Mouse (Mus musculus) intestine, embryonic 14.5 days (tissue): Measurements from ENCODE around the gene Btnl2. TPM values are rescaled to one million over a fixed set of nuclear protein-coding genes. Genes with fewer than 3 reads are reported as not detected.
"Not testable (repeated sequence)": the region's sequence is repeated elsewhere in the genome, so short reads cannot be mapped to it uniquely, and the experiment has no call there.

ENCODE experiments used
- ATAC-seq: fragments of 200-750 bp; cut with Nextera tagmentation; replicated peaks from 2 replicates; pipeline ENCODE4 v1.8.0; 2017; ENCODE audit warnings: low read depth, moderate number of reproducible peaks, moderate TSS enrichment, moderate library complexity; ENCODE audit not compliant: low FRiP score, low TSS enrichment
- DNase-seq: peaks from one replicate; pipeline ENCODE4 v3.0.0-alpha.2; 2018; ENCODE audit warnings: low spot score
- H3K27ac ChIP-seq: fragments of 300-500 bp; sonication (generic); 2 replicates; pipeline ENCODE4 v1.5.1; 2014; ENCODE audit warnings: low read depth, mild to moderate bottlenecking, control low read depth
- H3K27me3 ChIP-seq: fragments of 300-500 bp; sonication (generic); replicated peaks from 2 replicates; pipeline ENCODE4 v1.6.1; 2014; ENCODE audit warnings: low read length, control low read depth; ENCODE audit not compliant: control insufficient read depth, insufficient read depth
- H3K36me3 ChIP-seq: fragments of 300-500 bp; sonication (generic); 2 replicates; pipeline ENCODE4 v1.6.1; 2014; ENCODE audit warnings: low read length, control low read depth; ENCODE audit not compliant: control insufficient read depth, insufficient read depth
- H3K4me1 ChIP-seq: fragments of 300-500 bp; sonication (generic); replicated peaks from 2 replicates; pipeline ENCODE4 v1.6.1; 2014; ENCODE audit warnings: low read length, control low read depth, mixed read lengths; ENCODE audit not compliant: control insufficient read depth, insufficient read depth
- H3K4me2 ChIP-seq: fragments of 300-500 bp; sonication (generic); 2 replicates; pipeline ENCODE4 v1.6.1; 2014; ENCODE audit warnings: low read length
- H3K4me3 ChIP-seq: fragments of 300-500 bp; sonication (generic); 2 replicates; pipeline ENCODE4 v1.5.1; 2014; ENCODE audit warnings: low read depth, low read length, control low read depth, mixed read lengths
- H3K9ac ChIP-seq: fragments of 300-500 bp; sonication (generic); 2 replicates; pipeline ENCODE4 v1.6.1; 2014; ENCODE audit warnings: mild to moderate bottlenecking, low read length
- H3K9me3 ChIP-seq: fragments of 300-500 bp; sonication (generic); 2 replicates; pipeline ENCODE4 v1.6.1; 2016; ENCODE audit warnings: low read length, control low read depth; ENCODE audit not compliant: control insufficient read depth
- WGBS: fragments of 180-500 bp; shearing (Covaris S2); extraction: QIAGEN DNeasy Blood & Tissue Kit; methylation state at CpG from one replicate; pipeline ENCODE4 v1.1.7; 2014; 5-methylcytosine and 5-hydroxymethylcytosine counted together
- polyA plus RNA-seq: library from polyadenylated mRNA; unstranded; fragments of >200 nt; fragmentation: Nextera tagmentation; extraction: Ambion mirVana; gene quantifications from 2 replicates; pipeline ENCODE4 v1.2.1, GENCODE M21; 2014

Btnl2 gene
- polyA plus RNA-seq = 0.60 and 0.81 TPM in 2 replicates

DNA sequence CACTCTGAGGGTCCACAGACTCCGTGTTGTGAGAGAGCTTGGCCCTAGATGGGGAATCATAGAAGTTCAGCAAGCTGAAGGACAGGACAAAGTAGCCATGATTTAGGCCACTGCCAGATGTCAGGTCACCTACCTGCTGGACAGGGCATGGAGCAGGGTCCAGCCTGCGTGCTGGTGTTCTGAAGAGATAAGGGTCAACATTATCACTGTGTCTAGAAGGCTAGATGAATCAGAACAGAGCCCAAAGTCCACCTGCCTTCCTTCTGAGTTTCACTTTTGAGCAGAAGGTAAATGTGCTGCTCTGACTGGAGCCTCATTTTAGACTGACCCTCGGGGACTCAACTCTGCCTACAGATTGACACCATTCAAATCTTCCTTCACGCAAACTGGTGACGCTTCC lies at the start of gene Btnl2:
Gene Btnl2, plus strand, starts transcription at position 284 of the 400 bp plus-strand sequence.
- DNase-seq (no peak), ATAC-seq (no peak)
- Histone ChIP-seq H3K9ac (no peak within 1 kb of the TSS), H3K4me1 (no peaks in the 10 kb centered on the region), H3K27me3 (no peaks in the 10 kb centered on the region), H3K36me3 (no peaks in the 10 kb centered on the region), H3K9me3 (no peaks in the 10 kb centered on the region), H3K27ac (no peak within 1 kb of the TSS), H3K4me3 (no peak within 1 kb of the TSS), H3K4me2 (no peak within 1 kb of the TSS)
- WGBS = 85% methylated on average over 5 of the region's 5 CpGs

DNA sequence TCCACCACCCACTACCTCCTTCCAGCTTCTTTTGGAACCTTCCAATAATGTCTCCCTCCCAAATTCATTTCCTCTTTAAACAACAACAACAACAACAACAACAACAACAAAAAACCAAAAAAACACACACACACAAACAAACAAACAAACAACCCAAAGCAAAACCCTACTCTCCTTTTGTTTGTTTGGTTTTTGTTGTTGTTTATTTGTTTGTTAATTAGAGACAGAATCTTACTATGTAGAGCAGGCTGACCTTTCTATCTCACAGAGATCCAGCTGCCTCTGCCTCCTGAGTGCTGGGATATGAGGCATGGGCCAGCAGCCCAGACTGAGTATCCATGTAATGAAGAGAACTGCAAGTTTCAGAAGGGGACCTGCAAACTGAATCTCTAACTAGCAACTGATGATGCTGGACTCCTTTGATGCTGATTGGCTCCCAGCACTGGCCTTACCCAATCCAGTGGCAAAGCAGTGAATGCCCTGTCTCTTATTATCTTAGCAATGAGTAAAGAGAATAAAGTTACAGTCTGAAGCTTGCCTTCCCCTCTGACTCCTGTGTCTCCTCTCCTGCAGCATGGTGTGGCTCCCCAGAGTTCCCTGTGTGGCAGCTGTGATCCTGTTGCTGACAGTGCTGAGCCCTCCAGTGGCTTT lies 49.1 kb upstream of the Btnl2 start, which contains the start of gene H2-Eb1:
Gene H2-Eb1, plus strand, starts transcription at position 488 of the 651 bp plus-strand sequence.
- H3K9me3 ChIP-seq = no peaks in the 10 kb centered on the region
- no peak within 1 kb of the TSS for H3K9ac ChIP-seq
- DNase-seq = peak; percentile 86
- H3K27me3 ChIP-seq = 0 out of 2 replicates have a peak, but pooled peaks cover 2% of the 10 kb centered on the region
- no peak within 1 kb of the TSS for H3K4me3 ChIP-seq
- peak; percentile 71 for ATAC-seq
- no peaks in the 10 kb centered on the region for H3K4me1 ChIP-seq
- H3K27ac ChIP-seq = no peak within 1 kb of the TSS
- H3K36me3 ChIP-seq = no peaks in the 10 kb centered on the region
- H3K4me2 ChIP-seq = no peak within 1 kb of the TSS

DNA sequence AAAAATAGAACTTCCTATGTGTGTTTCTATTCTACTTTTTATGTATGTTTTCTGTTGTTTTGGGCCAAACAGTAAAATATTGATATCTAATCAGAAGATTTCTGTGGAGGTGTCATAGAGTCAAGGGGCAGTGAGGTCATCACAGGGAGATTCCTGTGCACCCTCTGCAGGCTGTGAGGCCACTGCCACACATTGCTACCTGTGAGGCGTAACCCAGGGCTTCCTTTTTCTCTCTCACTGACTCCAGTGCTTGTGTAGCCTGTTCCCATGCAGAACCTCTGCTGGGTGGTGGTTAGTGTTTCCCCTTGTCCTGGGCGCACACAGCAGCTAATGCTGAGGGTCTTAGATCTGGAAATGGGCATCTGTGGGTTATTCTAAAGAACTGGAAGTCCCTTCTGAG lies 48.2 kb upstream of the Btnl2 start:
- Histone ChIP-seq H3K4me1 (no peaks in the 10 kb centered on the region), H3K9me3 (no peaks in the 10 kb centered on the region), H3K27me3 (0 out of 2 replicates have a peak, but pooled peaks cover 2% of the 10 kb centered on the region), H3K9ac (no peak overlapping the region), H3K4me3 (no peak overlapping the region), H3K27ac (no peak overlapping the region), H3K36me3 (no peaks in the 10 kb centered on the region), H3K4me2 (no peak overlapping the region)
- DNase-seq (no peak), ATAC-seq (no peak)
- WGBS = 82% methylated on average over 2 of the region's 2 CpGs

DNA sequence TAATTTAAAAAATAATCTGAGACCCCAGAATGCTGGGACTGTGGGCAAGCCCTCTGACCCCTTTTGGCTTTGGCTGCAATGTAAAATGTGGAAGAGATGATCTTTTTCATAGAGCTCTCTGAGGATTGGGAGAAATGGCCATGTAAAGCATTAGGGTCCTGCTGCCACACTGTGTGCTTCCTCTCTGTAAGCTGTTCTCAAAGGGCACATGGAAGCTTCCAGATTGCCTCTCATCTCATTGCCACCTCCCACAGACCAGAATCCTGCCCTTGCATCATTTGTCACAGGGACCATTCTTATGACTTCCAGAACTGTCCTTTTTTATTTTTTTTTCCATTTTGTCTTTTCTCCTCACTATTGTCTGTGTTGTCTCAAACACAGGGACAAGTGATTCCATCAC lies 47.4 kb upstream of the Btnl2 start:
- Histone ChIP-seq H3K9ac (no peak overlapping the region), H3K27me3 (0 out of 2 replicates have a peak, but pooled peaks cover 2% of the 10 kb centered on the region), H3K4me2 (no peak overlapping the region), H3K27ac (no peak overlapping the region), H3K4me3 (no peak overlapping the region), H3K4me1 (no peaks in the 10 kb centered on the region), H3K36me3 (no peaks in the 10 kb centered on the region), H3K9me3 (no peaks in the 10 kb centered on the region)
- DNase-seq (no peak), ATAC-seq (no peak)

DNA sequence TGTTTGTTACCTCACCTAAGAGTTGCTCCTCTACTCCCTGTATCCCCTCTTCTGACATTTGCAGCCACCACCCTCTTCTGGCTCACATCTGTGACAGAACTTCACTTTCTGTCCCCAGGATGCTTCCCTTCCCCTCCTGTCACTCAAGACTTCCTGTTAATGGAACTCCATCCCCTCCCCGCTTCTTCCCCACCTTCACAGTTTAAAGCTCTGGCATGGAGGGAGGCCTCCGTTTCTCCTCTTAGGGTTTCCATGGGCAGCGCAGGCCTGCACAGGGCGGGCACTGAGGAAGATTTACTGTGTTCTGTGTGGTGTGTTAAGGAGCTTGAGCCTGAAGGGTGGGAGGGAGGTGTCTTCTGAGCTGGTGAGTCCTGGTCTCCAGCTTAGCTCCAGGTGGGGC lies 46.5 kb upstream of the Btnl2 start:
- 72% methylated on average over 4 of the region's 4 CpGs for WGBS
- Histone ChIP-seq H3K4me3 (no peak overlapping the region), H3K27ac (no peak overlapping the region), H3K9me3 (no peaks in the 10 kb centered on the region), H3K4me1 (no peaks in the 10 kb centered on the region), H3K36me3 (no peaks in the 10 kb centered on the region), H3K9ac (no peak overlapping the region), H3K27me3 (0 out of 2 replicates have a peak, but pooled peaks cover 2% of the 10 kb centered on the region), H3K4me2 (no peak overlapping the region)
- ATAC-seq = no peak
- DNase-seq = no peak

DNA sequence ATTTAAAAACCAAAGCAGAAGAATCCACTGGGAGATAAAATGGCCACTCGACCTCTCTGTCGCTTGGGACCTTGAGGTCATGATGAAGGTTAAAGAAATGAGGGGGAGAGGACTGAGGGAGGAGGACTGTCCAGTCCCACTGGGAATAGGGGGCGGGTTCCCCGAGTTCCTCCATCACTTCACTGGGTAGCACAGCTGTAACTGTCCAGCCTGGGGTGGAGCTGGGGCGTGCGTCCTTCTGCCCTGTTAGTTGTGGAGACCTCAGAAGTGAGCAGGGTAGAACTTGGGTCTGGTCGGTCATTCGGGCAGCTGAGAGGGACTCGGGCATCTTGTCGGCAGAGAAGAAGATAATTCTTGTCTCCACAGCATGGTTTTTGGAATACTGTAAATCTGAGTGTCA lies 45.4 kb upstream of the Btnl2 start:
- Histone ChIP-seq H3K27ac (no peak overlapping the region), H3K4me2 (peak overlapping the region; percentile 74), H3K27me3 (0 out of 2 replicates have a peak, but pooled peaks cover 2% of the 10 kb centered on the region), H3K36me3 (no peaks in the 10 kb centered on the region), H3K4me1 (no peaks in the 10 kb centered on the region), H3K4me3 (peak overlapping the region; percentile 44), H3K9ac (peak overlapping the region; percentile 49), H3K9me3 (no peaks in the 10 kb centered on the region)
- DNase-seq (no peak), ATAC-seq (peak; percentile 10; the same call in 1 of the 2 replicates)
- 26% methylated on average over 10 of the region's 10 CpGs for WGBS

DNA sequence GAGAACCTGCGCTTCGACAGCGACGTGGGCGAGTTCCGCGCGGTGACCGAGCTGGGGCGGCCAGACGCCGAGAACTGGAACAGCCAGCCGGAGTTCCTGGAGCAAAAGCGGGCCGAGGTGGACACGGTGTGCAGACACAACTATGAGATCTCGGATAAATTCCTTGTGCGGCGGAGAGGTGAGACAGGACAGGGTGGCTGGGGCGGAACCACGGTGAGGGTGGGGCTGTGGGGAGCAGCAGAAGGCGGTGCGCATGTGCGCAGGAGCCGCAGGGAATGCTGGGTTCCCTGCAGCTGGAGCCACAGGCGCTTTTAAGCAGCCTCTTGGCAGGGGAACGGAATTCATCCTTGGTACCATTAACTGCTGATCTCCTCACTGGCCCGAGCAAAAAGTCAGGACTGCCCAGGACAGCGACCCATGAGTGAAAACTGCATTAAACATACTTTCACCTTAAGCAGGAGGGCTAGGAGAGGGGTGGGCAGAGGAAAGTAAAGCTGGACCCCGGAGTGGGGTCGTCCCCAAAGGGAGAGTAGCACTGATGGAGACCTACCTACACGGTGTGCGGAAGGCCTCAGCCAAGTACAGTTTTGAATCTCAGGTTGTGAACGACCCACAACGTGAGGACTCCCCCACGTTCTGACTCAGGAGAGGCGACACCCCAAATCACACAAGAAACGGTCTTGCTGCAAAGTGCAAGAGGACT lies 44.8 kb upstream of the Btnl2 start:
- H3K9ac ChIP-seq = peak overlapping the region; percentile 49
- DNase-seq (peak; percentile 73), ATAC-seq (peak; percentile 76)
- H3K4me2 ChIP-seq = peak overlapping the region; percentile 74
- no peak overlapping the region for H3K27ac ChIP-seq
- WGBS = 26% methylated on average over 38 of the region's 38 CpGs
- H3K9me3 ChIP-seq = no peaks in the 10 kb centered on the region
- 0 out of 2 replicates have a peak, but pooled peaks cover 2% of the 10 kb centered on the region for H3K27me3 ChIP-seq
- H3K36me3 ChIP-seq = no peaks in the 10 kb centered on the region
- peak overlapping the region; percentile 44 for H3K4me3 ChIP-seq
- no peaks in the 10 kb centered on the region for H3K4me1 ChIP-seq

DNA sequence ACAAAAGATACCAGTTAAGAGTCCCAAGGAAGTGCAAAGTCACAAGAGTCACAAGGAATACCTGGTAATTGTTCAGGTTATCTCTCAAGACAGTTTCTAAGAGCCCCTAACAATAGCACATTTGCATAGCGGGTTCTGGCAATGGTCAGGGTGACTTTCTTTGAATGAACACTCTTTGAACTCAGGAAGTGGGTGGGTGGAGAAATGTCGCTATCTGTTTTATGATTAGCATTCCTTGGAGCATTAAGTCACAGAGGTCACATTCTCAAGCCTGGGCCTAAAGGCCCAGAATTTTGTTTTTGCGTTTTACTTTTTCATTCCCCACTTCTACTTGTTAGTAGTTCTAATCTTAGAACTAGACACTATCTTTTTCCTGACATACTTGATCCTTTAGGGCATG lies 44.1 kb upstream of the Btnl2 start:
- not testable (repeated sequence) for H3K9ac ChIP-seq, H3K27me3 ChIP-seq
- WGBS = 83% methylated on average over 3 of the region's 3 CpGs

More for the DNA sequence above, 44.1 kb upstream of the Btnl2 start:
- not testable (repeated sequence) for ATAC-seq, H3K4me2 ChIP-seq, DNase-seq, H3K4me1 ChIP-seq, H3K36me3 ChIP-seq, H3K4me3 ChIP-seq, H3K9me3 ChIP-seq, H3K27ac ChIP-seq
